ENCODE assay signal across 29 mouse cellular contexts in the genomic region with DNA sequence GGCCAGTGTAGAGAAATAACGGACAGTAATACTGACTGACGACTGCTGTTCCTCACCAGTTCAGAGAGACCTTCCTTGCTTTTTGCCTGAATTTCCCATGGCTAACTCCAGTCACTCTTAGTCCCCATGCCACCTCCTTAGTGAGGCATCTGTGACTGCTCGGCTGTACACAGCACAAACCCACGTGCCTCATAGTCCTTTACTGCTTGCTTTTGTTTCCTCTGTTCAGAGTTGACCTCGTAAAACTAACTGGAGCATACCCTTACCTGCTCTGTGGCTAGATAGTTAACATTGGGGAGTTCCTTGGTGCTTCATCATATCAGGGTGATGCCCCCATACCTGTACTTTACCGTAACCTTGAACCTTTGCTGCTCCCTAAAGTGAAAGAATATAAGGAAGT.
DNase-seq lines count a peak whose midpoint lies in the region; ATAC-seq and TF ChIP-seq lines count a peak whose summit lies in the region.
"Had no signal": no experiment of that assay in that cellular context is flagged by ENCODE, and none has a peak within 500 bp of the region (broad histone marks: within the 10 kb centered on the region; RNA-seq: fewer than 3 reads in every experiment).

No protein-coding gene starts in this region.

- TF ChIP-seq CTCF in liver, postnatal 0 days (IDR thresholded peaks at IDR 0.05; ENCODE audit: low read depth): no peak

- 55% methylated on average over 6 of the region's 6 CpGs for WGBS in liver, postnatal 0 days (ENCODE audit: insufficient replicate concordance)
- WGBS in limb, embryonic 10.5 days: 86% methylated on average over 6 of the region's 6 CpGs

- H3K27ac ChIP-seq in liver, postnatal 0 days (ENCODE audit: low read depth): no peak overlapping the region
- H3K27ac ChIP-seq in limb, embryonic 10.5 days: peak overlapping the region; percentile 53; the same call in 1 of the 2 replicates
- H3K27ac ChIP-seq: forebrain, embryonic 12.5 days; hindbrain, embryonic 14.5 days; liver, embryonic 15.5 days; lung, embryonic 15.5 days; midbrain, embryonic 12.5 days; neural tube, embryonic 12.5 days; stomach, postnatal 0 days had no signal

- DNase-seq in kidney, adult 9 months: peak; percentile 62
- no peak for DNase-seq in kidney, postnatal 4 days
- DNase-seq in liver, postnatal 0 days: peak; percentile 10
- DNase-seq in liver: no peak
- DNase-seq in limb, embryonic 10.5 days (ENCODE audit: low spot score): no peak
- no peak for DNase-seq in right cerebral cortex, postnatal 36 days (ENCODE audit: low spot score in 2 of 2)
- DNase-seq: B cell, adult 2 months; cerebellum, adult 18-20 months; cerebellum, postnatal 10 days; gastrocnemius, postnatal 10 days; heart, postnatal 10 days; layer of hippocampus, adult 9-11 months; lung, postnatal 36 days; right cerebral cortex, adult 18-20 months; right cerebral cortex, postnatal 4 days; thymus, adult 2 months; thymus, postnatal 4 days had no signal

- no peak overlapping the region for H3K9ac ChIP-seq in liver, postnatal 0 days (replicated peaks)
- H3K9ac ChIP-seq: forebrain, embryonic 12.5 days; heart, embryonic 13.5 days; hindbrain, embryonic 14.5 days; liver, embryonic 15.5 days; lung, embryonic 15.5 days; midbrain, embryonic 12.5 days; neural tube, embryonic 12.5 days had no signal

- no peak for ATAC-seq in liver, postnatal 0 days
- ATAC-seq: inflammation-experienced regulatory T-cells, adult 6 months had no signal

- no peak overlapping the region for H3K4me3 ChIP-seq in liver, postnatal 0 days (ENCODE audit: low read depth, low read length)
- H3K4me3 ChIP-seq in limb, embryonic 10.5 days: no peak overlapping the region
- H3K4me3 ChIP-seq: erythroblast, embryonic 14.5 days; forebrain, embryonic 12.5 days; heart, embryonic 13.5 days; liver, embryonic 15.5 days; lung, embryonic 15.5 days; megakaryocyte, embryonic 14.5 days; midbrain, embryonic 12.5 days; myocyte; neural tube, embryonic 12.5 days had no signal

- H3K4me1 ChIP-seq in liver, postnatal 0 days (ENCODE audit: insufficient read depth): peaks cover 14% of the 10 kb centered on the region; the same call in 1 of the 2 replicates
- peaks cover 40% of the 10 kb centered on the region for H3K4me1 ChIP-seq in limb, embryonic 10.5 days

- H3K27me3 ChIP-seq in liver, postnatal 0 days (ENCODE audit: insufficient read depth, low read length): peaks cover 43% of the 10 kb centered on the region
- H3K27me3 ChIP-seq in limb, embryonic 10.5 days (ENCODE audit: low read depth, poor library complexity, severe bottlenecking): no peaks in the 10 kb centered on the region
- H3K27me3 ChIP-seq: forebrain, embryonic 12.5 days; heart, embryonic 13.5 days; lung, embryonic 15.5 days; megakaryocyte, embryonic 14.5 days; midbrain, embryonic 12.5 days; neural tube, embryonic 12.5 days had no signal

- no peak for TF ChIP-seq EP300 in liver, postnatal 0 days (IDR thresholded peaks at IDR 0.05; ENCODE audit: low read depth)

- H3K36me3 ChIP-seq in liver, postnatal 0 days (replicated peaks; ENCODE audit: insufficient read depth, low read length): no peaks in the 10 kb centered on the region
- peaks cover 37% of the 10 kb centered on the region for H3K36me3 ChIP-seq in limb, embryonic 10.5 days
- H3K36me3 ChIP-seq: forebrain, embryonic 12.5 days; liver, embryonic 15.5 days; lung, embryonic 15.5 days; midbrain, embryonic 12.5 days; neural tube, embryonic 12.5 days had no signal

- H3K4me2 ChIP-seq in liver, postnatal 0 days (ENCODE audit: low read depth, low read length): no peak overlapping the region
- H3K4me2 ChIP-seq: forebrain, embryonic 12.5 days; heart, embryonic 13.5 days; hindbrain, embryonic 14.5 days; liver, embryonic 15.5 days; lung, embryonic 15.5 days; midbrain, embryonic 12.5 days; neural tube, embryonic 12.5 days had no signal

- H3K9me3 ChIP-seq in liver, postnatal 0 days (ENCODE audit: low read length): no peaks in the 10 kb centered on the region
- no peaks in the 10 kb centered on the region for H3K9me3 ChIP-seq in limb, embryonic 10.5 days (replicated peaks)
- H3K9me3 ChIP-seq: forebrain, embryonic 12.5 days; heart, embryonic 13.5 days; liver, embryonic 15.5 days; lung, embryonic 15.5 days; midbrain, embryonic 12.5 days; neural tube, embryonic 12.5 days had no signal

Comparison
In these comparisons a context has a peak if more than half of its experiments do, and no peak if none do; other contexts are left out.
1. DNase-seq: peak in kidney, adult 9 months (single experiment) and liver, postnatal 0 days (single experiment); none in kidney, postnatal 4 days (0 of 2), liver (single experiment), limb, embryonic 10.5 days (single experiment) and right cerebral cortex, postnatal 36 days (0 of 2).